Mouse (Mus musculus) T-helper 2 cell (primary cell): ENCODE measurements around the gene F2.

Experiments
- in situ Hi-C: fragments of 300-600 bp; cut with MboI, MseI; formaldehyde crosslinking; loops from one replicate; pipeline ENCODE4 v1.15.1; 2025; ENCODE audit warnings: high pct_unique_total_duplicates

Gene F2

DNA sequence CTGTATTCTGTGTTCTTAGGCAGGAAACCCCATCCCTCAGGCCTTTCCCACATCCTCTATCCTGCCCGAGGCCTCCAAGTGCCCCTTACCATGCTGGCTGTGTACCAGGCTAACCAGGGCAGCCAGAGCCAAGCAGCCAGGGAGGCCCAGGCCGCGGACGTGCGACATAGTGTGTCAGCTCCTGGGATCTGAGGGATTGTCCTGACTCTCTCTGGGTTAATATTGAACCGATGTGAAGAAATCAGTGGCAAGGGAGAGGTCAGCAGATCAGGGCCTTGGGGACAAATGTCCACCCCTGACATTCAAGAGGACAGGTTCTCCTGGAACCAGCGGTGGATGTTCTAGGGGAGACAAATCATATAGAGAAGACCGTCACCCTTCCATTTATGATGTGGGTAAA is at the start of gene F2:
F2 (minus strand) TSS at position 186 of the 400 bp plus-strand sequence.
- in situ Hi-C loops: no loop called here

DNA sequence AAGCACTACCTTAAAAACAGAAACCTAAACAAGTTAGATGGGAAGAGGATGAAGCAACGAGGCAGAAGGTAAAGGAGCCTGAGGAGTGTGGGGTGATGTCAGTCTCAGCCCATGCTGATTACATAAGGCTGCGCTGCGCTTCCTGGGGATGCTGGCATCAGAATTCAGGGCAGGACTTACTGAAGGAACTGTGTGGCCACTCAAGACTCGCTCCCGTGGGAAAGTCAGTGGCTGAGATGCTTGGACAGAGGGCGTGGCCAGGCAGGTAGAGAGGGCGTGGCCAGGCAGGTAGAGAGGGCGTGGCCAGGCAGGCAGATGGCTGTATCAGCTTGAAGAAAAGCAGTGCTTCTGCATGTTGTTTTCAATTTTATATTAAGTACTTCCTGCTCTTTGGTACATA is 47.7 kb upstream of the F2 start:
- in situ Hi-C loops: no loop called here

DNA sequence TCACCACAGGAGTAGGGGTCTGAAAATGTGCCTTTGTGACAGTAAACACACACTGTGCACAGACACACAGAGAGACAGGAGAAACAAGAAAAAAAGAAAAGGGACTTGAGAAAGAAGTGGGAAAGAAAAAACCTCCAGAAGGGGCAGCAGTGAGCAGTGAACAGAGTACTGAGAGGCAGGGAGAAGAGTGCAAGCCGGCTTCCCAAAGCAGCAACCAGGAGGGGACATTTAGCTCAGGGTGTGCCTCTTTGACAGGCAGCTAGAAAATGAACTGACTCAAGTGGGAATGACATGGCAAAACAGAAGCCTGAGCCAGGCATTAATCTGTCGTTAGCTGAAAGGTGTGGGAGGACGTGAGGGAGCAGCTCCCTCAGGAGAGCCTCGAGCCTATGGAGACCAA is 46.6 kb upstream of the F2 start:
- in situ Hi-C loops: no loop called here

DNA sequence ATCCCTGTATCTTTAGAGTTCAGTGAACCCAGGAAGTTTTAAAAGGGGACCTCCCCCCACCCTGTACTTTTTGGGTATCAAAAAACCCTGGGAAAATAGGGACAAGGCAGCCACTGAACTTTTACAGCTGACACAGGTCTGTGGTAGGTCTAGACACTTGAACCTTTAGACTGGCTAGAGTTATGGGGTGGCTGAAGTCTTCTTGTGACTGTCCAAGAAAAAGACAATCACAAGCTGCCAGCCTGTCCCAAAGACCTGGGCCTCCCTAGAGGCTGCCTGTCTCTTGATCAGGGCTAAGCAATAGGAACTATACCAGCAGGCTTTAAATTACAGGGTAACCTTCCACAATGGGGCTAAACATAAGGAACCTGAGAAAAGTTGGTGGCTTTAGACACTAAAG is 40.7 kb upstream of the F2 start:
- in situ Hi-C loops: no loop called here

DNA sequence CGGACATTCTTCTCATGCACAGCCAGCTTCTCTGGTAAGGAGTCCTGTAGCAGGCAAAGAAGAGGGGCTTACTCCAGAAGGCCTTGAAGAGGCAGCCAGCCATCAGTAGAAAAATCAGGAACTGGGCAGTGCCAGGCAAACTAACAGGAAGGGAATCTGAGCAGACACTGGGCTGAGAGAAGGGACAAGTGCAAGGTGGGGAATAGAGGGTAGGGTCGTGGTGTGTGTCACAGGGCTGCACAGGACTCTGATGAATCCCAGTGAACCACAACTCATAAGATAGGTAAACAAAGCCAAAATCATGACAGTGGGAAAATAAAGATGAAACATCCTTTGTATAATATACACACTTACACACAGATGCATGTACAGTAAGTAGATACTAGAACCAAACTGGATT is 40.2 kb upstream of the F2 start:
- in situ Hi-C loops: no loop called here

DNA sequence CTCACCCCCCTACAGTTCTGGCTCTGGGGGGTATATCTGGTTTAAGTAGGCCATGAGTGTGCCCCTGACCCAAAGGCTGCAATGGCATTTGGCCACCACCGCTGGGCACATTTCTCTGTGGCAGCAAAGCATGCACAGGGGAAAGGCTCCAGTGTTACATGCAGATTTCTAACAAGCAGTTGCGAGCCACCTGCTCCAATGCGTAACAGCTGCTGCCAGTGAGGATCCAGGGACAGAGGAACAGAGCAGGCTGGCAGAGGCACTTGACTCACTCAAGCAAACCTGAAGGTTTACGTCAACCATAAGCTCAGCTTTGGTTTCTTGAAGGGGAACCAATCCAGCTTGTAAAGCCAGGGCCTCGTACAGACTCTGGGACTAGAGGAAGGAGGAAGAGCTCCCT is 38.7 kb upstream of the F2 start:
- in situ Hi-C loops: no loop called here

DNA sequence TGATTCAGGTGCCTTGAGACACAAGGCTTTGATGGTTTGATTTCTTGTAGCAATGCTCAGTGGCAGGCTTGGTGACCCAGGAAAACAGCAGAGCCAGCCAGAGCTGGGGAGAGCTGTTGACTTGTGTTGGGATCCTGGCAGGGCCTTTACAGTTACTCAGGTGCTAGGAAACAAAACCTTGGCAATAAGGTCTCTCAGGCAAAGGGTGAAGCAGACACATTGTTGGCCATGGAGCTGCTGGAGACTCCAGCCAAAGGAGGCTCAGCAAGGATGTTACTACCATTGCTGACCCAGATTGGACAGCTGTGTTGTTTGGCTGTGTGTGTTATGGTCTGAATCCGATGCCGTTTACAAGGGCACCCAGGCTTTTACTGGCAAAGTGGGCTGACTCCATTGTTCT is 37.4 kb upstream of the F2 start:
- in situ Hi-C loops: no loop called here

DNA sequence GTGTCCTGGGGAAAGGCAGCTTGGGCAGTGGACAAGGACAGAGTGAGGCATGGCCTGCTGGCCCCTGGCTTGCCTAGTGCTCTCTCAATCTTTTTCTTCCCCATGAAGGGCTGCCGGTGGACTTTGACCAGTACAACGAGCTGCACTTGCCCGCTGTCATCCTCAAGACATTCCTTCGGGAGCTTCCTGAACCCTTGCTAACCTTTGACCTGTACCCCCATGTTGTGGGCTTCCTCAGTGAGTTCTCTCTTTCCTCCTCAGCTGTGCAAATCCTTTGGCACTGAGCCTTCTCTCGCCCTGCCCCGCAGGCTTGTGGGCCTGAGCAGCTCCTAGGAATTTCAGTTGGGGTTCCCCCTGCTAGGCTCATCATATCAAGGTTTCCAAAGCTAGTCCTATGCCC is 33.8 kb upstream of the F2 start:
- in situ Hi-C loops: no loop called here

DNA sequence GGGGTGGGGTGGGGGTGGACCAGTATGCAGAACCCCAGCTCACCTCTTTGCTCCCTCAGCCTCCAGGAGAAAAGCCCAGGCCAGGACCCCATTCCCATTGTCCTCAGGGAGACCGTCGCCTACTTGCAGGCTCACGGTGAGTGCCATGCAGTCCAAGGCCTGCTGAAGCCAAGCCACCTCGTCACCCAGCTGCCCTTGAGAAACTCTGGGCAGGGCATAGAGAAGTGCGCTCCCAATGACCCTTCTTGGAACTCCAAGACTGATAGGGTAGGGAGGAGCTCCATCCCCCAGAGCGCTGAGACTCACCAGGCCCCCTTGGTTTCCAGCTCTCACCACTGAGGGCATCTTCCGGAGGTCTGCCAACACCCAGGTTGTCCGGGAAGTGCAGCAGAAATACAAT is 33.1 kb upstream of the F2 start:
- in situ Hi-C loops: no loop called here

DNA sequence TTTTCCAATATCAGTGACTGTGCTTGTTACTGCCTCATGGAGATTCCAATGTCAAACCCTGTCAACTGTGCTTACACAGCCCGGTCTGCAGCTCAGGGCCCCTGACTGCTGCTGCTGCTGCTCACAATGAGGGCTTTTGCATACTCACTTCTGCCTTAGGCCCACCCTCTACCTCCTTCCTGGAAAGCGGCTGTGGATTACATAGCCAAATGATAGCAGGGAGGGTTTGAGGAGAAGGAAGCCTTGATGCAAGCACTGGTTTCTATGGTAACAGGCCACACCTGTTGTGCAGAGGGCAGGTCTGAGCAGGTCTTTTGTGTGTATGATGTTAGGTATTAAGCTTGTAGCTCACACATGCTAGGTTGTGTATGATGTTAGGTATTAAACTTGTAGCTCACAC is 31.5 kb upstream of the F2 start:
- in situ Hi-C loops: no loop called here

DNA sequence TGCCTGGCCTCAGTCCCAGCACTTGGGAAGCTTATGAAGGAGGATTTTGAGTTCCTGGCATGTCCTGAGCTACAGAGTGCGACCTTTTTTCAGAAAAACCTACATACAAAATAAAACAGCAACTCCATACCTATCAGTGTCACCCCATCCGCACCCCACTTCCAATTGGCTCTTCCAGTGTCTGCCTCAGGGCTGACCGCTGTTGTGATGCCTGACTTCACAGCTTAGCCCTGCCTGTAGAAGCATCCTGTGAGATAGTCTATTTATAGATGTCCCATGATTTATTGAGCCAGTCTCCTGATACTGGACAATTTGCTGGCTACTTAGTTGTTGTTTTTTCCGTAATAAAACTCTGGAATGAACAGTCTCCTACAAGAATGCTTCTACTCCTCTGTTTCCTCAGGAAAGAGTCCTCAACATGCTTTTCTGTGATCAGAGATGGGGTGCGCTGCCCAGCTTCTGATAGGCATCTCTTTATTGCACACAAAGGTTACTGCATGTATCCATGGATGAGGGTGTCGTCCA is 30.2 kb upstream of the F2 start:
- in situ Hi-C loops: no loop called here

DNA sequence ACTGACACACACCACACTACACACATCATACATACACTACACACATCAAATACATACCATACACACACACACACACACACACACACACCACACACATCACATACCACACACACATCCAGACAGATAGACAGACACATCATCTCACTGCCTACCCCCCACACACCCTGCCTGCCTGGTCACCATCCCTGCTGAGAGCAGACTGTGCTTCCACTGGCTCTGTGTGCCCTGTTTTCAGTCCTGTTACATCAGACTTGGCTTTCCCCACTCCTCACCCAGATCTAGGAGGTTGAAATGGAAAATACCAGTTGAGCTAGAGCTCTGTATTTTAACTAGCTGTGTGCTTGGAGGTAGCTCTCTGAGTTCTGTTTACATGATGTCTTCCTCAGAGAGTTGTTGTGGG is 28.6 kb upstream of the F2 start:
- in situ Hi-C loops: no loop called here

DNA sequence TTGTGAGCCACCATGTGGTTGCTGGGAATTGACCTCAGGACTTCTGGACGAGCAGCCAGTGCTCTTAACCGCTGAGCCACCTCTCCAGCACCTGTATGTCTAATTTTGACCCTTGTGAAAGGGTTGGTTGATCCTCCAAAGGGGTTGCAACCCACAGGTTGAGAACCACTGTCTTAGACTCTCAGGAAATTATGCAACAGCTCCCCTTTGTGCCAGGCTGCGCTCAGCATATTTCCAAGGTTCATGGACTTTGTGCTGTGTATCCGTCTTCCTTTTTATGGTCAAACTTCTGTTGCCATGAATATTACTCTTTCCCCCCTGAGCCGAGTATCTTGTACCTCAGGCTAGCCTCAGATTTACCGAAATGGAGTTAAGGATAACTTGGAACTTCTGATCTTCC is 24.8 kb upstream of the F2 start:
- in situ Hi-C loops: no loop called here

DNA sequence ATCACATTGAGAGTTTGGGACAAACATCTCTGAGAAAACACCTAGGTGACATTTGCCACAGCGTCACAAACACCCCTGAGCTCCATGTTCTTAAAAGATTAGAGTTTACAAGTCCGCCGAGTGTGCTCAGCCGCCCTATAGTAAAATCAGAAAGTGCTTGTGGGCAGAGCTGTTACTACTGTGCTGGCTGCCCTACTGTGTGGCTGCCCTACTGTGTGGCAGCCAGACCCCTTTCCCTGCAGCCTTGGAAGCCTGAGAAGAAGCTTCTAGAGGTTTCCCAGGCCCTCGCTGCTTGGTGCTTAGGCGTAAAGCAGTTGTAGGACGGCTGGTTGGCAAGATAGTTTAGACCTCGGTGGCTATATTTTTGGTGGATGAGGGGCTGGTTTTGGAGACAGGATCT is 23.4 kb upstream of the F2 start:
- in situ Hi-C loops: no loop called here

DNA sequence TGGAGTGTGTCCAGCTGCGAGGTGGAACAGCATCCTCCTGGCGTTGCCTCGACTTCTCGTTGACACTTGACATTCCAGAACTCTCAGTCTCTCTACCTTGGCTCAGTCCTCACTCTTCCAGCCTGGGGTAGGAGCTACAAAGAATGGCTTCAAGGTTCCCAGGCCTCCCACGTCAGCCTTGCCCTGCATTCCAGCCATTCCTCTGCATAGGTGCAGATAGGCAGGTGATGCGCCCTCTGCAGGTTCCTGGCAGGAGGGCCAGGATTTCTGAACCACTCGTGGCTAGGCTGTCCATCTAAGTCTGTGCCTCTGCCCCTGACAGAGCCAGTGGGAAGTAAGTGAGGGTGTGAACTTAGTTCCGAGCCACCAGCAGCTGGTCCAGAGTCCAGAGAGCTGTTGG is 20.6 kb upstream of the F2 start:
- in situ Hi-C loops: no loop called here

DNA sequence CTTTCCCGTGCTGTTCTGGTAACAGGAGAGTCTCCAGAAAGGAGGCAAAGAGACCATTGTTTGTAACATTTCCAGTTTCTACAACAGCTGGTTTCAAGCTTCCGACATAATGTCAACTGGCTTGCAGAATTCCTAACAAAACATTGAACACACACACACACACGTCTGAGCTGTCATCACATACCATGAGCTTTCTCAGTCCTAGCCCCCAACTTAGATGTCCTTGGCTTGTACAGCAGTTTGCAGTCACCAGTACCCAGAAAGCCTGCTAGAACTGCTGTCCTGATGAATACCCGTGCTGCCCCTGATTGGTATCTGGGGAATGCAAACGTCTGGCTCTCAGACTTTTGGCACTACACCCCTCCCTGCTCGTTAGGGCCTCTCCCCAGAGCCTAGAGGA is 19.6 kb upstream of the F2 start:
- in situ Hi-C loops: no loop called here

DNA sequence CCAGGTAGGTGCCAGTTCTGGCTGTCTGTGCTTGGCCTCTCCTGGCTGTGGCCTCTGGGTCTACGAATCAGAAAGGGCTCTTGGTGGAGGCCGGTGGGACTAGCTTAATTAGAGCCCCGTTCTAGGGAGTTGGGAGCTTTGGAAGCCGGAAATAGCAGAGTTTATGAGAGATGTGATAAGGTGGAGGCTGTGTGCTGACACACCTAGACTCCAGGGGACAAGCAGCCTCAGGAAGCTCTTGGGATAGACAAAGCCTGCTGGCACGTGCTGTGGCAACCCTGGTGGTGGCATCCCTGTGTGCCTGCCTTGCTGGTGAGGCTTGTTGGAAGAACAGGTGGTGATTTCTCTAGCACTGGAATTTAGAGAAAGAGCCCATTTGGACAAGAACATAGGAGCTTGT is 19.2 kb upstream of the F2 start:
- in situ Hi-C loops: no loop called here

DNA sequence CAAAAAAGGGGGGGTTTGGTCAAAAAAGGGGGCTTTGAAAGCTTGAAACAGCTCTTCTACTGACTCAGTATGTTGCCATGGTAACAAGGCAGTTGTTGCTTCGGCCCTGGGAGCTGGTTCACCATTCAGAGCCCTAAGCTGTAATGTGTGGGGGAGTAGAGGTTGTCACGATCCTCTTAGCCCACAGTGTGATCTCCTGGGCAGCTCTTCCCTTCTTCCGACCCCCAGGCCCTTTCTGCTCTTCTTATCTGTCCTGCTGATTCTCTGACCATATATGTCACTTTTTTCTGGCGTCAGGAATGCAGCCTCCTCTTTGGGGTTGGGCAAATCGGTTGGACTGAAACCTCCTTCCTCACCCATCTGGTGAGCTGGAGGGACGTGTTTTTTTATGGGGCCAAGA is 16.6 kb upstream of the F2 start:
- in situ Hi-C loops: no loop called here

DNA sequence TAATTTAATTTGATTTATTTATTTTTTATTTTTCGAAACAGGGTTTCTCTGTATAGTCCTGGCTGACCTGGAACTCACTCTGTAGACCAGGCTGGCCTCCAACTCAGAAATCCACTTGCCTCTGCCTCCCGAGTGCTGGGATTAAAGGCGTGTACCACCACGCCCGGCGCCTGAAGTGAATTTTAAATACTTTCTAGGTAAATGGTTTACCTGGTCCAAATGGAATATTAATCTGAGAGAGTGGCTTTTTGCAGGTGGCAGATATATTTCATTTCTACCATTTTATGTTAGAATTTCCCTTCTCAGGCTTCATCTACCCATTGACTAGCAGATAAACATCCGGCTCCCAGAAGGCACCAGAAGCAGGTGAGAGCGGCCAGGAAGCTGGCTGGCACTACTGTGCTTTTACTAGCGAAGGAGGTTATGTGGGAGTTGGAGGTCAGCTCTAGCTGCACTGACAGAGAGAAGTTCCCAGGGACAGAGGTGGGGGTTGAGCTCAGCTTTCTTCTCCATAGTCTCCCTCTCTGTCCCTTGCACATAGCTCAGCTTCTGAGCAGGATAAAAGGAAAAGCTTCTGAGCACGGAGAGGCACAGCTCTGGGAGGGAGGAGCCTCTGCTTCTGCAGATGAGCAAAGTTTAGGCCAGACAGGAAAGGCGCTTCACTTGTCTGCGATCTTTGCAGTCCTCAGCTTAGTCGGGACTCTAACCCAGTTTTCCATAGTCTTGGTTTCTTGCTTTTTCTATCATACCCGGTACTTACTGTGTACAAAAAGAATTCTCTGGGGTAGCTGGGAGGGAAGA is 15.4 kb upstream of the F2 start:
- in situ Hi-C loops: no loop called here

DNA sequence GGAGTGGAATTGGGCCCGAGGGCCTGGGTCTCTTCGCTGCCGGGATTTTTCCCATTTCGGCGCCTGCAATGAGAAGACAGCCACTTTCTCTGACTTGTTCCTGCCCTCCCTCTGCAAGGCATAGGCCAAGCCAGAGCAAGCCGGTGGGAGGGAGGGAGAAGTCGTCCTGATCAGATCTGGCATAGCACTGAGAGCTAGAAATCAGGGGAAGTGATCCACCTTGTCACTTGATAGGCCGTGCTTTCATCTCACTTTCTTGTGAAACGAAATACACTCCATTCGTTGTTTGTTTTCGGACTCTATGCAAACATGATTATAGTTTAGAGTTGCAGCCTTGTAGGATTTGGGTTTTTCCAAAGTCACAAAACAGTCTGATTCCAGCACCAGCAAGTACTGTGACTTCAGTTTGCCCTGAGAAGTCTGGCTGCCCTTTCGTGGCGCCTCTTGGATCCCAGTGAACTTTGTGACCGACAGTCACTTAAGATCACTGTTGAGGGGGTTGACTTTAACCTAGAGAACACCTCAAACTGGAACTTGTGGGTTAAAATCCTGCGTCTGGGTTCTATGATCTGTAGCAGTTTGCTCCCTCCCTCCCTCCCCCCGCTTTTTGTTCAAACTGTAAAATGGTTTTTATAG is 14.3 kb upstream of the F2 start:
- in situ Hi-C loops: no loop called here

DNA sequence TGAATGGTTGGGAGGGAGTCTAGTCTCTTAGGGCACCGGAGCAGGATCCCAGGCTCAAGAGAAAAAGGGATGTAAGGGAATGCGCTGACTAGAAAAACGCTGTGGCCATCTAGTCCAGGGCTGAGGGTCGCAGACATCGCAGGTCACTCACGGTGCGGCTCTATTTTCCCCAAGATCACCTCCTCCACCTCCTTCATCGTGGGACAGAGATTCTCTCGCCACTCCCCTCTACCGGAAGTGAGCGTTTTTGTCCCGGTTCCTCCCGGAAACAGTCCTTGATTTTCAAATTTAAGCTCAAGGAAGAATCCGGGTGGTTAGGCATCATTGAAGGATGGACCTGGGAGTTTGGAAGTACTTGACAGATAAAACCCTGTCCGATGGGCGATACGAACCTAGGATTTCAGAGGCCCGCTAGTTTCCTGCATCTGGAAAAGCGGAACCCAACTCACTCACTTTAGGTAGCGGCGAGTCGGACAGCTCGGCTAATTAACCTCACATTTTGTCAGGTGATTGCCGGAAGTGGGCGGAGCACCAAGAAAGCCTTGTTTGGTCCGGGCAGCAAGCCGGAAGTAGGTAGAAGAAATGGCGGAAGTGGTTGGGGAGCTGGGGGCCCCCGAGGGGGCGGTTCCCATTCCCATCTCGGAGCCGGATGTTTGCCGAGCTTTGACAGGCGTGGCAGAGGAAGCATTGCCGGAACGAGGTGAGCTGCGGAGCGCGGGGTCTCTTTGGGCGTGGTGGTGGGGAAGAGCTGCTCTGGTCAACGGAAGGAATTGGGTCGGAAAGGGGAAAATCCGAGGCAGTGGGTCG is 13.5 kb upstream of the F2 start, which contains the start of the genes Zfp408 and Arhgap1:
Zfp408 (minus strand) TSS at position 239 of the 807 bp plus-strand sequence.
Arhgap1 (plus strand) TSS at position 308 of the 807 bp plus-strand sequence.
- in situ Hi-C loops: no loop called here

DNA sequence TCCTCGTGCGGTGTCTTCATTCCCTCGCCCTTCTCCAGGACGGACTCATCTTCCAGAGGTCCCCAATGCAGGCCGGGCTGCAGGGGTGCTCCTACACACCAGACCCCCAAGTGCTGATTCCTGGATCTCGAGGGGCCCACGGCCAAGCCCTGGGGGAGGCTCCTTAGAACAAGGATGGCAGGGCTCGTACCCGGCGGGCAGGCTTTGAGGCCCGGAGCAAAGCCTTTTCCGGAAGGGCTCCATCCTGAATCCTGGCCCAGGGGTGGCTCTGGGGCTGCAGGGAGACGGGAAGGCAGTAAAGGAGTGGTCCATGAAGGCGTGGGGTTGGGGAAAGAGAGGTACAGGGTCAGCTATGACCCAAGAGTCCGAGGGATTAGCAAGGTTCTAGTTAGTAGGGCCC is 12.9 kb upstream of the F2 start:
- in situ Hi-C loops: no loop called here
